Mouse (Mus musculus) thymus, postnatal 25 days (tissue): ENCODE measurements at regions not wholly inside any gene's neighbourhood (a gene's known extent, or its start where the extent isn't known, plus 50 kb on each side); places are given as distances from the start of the nearest gene placed in this dataset.
"Not testable (repeated sequence)": the region's sequence is repeated elsewhere in the genome, so short reads cannot be mapped to it uniquely, and the experiment has no call there.

Source experiments
- DNase-seq: peaks from one replicate; pipeline ENCODE4 v3.0.0; 2022

DNA sequence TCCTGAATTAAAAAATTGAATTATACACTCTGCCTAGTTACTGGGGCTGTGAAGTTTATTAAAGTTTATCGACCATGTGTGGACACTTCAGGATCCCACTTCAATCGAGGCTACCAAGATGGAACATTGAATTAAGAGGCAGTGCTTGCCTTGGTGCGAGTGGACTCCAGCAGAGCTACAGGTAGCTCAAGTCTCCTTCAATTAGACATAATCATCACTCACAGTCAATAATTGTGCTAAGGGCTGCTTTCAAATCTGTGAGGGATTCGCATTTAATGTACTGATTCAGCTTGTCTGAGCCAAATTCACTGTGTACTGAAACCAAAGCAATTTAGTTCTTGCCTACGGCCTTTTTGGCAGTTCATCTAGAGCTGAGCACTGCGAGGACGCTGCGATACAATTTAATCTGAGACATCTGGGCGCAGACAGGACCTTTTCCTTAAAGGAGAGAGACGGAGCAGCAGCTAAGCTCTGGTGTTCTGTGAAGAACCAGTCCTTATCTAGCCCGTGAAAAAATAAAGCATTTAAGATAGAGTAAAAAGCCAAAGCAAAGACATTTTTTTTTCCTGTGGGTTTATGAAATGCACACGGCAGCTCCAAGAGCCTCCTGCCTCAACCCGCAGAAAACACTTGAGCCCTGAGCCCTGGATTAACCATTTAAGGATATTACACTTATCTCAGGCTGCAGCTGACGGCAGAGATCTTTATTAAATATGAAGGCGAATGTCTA, 220.8 kb upstream of the Irx1 start:
- no peak for DNase-seq

GRCm38 (mm10) chr13:72184846-72185118, 221.3 kb upstream of the Irx1 start:
- no peak for DNase-seq

GRCm38 (mm10) chr13:72195881-72196280, 232.4 kb upstream of the Irx1 start:
- DNase-seq = no peak

- no peak for DNase-seq
Observed at GRCm38 (mm10) chr13:72198341-72199105, 235.0 kb upstream of the Irx1 start.

DNA sequence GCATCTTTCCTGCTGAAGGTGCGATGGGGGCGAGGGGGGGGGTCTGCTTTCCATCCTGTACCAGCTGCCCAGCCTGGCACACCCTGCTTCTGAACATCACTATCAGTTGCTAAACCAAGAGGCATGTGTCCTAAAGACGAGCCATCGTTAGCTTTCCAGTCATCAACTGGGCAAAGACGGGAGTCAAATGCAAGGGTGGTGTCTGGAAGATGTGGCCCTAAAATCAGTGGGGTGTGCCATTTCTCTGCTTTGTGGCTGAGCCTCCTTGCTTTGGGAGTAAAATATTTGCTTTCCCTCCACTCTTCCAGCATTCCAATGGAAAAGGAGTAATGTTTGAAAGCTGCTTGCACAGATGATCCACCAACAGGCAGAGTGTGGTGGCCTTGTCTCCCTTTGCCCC, 246.0 kb upstream of the Irx1 start:
- no peak for DNase-seq

GRCm38 (mm10) chr13:72209946-72210456, 246.5 kb upstream of the Irx1 start:
- DNase-seq = no peak

DNA sequence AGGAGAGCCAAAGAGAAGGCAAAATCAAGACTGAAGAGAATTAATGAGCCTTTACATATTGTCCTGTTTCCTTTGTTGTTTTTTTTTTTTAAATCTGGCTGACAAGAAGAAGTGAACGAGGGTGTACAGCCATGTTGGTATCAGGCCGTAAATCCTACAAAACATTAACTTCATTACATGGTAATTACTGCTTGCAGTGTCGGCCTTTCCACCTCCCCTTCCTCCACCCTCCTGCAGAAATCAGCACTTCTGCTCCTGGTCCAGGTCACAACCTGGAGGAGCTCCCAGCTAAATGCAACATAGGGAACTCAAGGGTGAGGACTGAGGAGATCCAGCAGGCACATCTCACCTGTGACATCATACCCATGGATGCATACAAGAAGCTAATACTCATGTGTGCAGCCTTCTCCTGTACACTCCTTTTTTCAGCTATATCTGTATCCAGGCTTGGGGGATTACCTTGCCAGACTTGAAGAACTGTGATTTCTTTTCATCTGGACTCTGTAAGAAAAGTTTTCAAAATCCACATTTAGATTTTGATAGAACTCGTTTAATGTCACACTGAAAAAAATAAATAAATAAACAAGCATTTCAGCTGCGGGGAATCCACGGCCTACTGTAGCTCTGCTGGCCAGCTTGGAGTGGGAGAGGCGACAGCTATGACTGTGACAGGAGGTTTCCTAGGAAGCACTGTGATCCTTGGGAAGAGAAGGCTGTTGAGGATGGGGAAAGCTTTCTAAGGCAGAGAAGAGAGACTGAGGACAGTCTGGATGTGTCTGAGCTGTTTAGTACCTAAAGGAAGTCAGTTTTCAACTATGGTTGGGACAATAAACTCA, 247.2 kb upstream of the Irx1 start:
- DNase-seq = no peak

GRCm38 (mm10) chr13:72211716-72212115, 248.2 kb upstream of the Irx1 start:
- no peak for DNase-seq

DNA sequence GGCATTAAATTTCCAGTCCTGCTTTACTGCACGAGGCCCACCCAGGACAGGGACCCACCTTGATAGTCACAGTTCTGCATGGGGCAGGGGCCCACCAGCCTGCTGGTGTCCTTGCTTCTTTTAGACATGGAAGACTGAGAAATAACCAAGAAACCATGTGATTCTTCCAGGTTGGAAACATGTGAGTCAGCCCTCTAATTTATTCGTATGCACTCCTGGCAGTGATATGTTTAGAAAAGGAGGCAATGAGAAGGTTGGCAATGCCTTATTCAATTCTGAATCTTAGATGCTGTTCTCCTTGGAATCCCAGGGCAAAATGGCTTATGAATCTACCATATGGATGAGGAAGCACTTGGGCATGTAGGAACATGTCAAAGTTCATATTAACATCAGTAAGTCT, 249.2 kb upstream of the Irx1 start:
- DNase-seq = no peak

- DNase-seq = no peak
Observed at GRCm38 (mm10) chr13:72219329-72219728, 255.8 kb upstream of the Irx1 start.

- DNase-seq = no peak
Observed at GRCm38 (mm10) chr13:72227102-72227501, 263.6 kb upstream of the Irx1 start.

GRCm38 (mm10) chr13:72231032-72231591, 267.6 kb upstream of the Irx1 start:
- DNase-seq = no peak

DNA sequence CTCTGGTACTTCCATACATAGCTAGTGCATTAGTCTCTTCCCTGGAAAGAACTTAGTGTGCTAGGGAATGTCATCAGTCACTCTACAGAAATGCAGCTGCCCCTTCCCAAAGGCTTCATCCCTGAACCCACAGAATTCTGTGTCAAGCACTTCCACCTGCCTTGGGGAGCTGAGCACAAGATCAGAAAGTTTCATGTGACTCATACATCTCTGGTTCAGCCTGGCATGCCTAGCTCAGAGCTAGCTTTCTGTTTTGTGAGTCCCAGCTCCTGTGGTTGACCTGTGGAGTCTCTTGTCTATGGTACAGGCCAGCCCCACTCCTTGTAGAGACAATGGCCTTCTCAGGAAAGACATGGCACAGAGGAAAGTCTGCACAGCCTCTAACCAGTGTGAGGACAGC, 268.6 kb upstream of the Irx1 start:
- no peak for DNase-seq

- DNase-seq = no peak
Observed at GRCm38 (mm10) chr13:72241919-72242318, 278.4 kb upstream of the Irx1 start.

DNA sequence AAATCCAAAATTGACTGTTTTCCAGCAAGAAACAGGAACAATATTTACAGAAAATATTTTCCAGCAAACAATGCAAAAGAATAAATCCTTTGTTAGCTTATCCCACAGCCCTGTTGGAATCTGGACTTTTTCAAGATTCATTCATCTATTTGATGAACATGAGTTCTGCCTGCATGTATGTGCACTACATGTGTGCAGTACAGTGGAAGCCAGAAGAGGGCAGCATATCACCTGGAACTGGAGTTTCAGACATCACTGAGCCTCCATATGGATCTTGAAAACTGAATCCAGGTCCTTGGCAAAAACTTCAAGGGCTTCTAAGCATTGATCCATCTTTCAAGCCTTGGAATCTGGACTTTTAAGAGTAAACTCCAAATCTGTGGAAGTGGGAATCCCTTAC, 286.9 kb upstream of the Irx1 start:
- DNase-seq = no peak

GRCm38 (mm10) chr13:72253242-72253641, 289.7 kb upstream of the Irx1 start:
- DNase-seq = not testable (repeated sequence)

- DNase-seq = no peak
Observed at GRCm38 (mm10) chr13:72258794-72259193, 295.3 kb upstream of the Irx1 start.

- no peak for DNase-seq
Observed at GRCm38 (mm10) chr13:72264416-72264815, 300.9 kb upstream of the Irx1 start.

- DNase-seq = no peak
Observed at GRCm38 (mm10) chr13:72265116-72265515, 301.6 kb upstream of the Irx1 start.

DNA sequence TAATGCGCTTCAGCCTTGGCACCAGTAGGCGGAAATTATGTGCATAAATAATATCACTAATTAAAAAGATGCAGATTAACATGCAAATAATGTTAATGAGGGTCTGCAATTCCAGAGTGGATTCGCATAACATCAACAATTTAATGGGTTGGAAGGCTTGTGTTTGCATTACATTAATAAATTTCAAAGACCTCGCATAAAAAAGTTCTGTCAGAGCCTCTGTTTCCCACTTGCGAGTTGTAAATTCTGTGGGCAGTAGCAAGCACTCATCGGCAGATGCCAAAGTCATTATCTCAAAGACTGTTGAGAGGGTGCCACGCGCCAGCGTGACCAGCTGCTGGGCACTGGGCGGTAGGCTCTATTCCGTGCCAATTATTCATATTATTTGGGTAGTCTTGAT, 302.1 kb upstream of the Irx1 start:
- DNase-seq = no peak

DNA sequence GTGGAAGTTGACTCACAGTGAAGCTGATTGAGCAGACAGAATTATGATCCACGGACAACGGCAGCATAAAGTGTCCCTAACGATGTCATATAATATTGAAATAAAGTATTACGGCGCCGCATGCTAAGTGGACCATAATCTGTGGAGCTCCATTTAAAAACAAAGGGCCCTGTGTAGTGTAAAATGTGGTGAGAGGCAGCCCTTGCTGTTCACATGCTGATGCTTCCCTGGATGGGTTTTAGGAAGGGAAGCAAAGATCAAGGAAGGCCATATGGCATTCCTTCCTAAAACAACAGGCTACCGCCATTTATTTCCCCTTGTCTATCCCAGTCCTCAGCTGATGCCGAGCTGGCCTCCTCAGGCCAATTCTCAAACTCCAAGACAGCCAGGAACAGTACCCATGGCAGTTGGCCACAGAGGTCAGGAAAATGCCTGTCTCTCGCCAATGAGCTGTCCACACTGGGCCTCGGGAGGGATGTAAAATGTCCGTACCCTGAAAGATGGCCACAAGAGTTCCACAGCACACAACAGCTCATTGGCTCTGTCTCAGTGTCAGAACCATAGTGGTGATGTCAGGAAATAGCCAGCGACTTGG, 302.7 kb upstream of the Irx1 start:
- no peak for DNase-seq

- no peak for DNase-seq
Observed at GRCm38 (mm10) chr13:72280343-72280742, 316.8 kb upstream of the Irx1 start.

DNA sequence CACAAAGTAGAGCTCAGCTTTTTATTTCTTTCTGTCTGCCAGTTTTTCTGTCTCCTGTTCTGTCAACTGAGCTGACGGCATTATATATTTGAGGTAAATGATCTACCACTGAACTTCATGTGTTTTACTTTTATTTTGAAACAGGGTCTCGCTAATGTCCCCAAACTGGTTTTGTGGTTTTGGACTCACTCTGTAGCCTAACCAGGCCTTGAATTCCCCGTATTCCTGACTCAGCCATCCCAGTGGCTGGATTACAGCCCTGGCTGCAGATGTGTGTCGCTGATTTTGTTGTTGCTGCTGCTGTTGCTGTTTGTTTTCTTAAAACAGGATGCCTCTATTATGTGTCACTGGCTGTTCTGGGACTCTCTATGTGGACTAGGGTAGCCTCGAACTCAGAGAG, 317.3 kb upstream of the Irx1 start:
- DNase-seq = no peak
